Mouse (Mus musculus) hindbrain, embryonic 15.5 days (tissue): ENCODE measurements around the gene Lpin2. TPM values are rescaled to one million over a fixed set of nuclear protein-coding genes. Genes with fewer than 3 reads are reported as not detected.

ENCODE experiments used
- ATAC-seq: fragments of 200-750 bp; cut with Nextera tagmentation; 2 replicates; pipeline ENCODE4 v1.8.0; 2017; ENCODE audit warnings: low read depth, moderate number of reproducible peaks, moderate TSS enrichment; ENCODE audit not compliant: low FRiP score
- H3K27ac ChIP-seq: fragments of 300-500 bp; sonication (generic); replicated peaks from 2 replicates; pipeline ENCODE4 v1.5.1; 2015; ENCODE audit warnings: mild to moderate bottlenecking, inconsistent platforms
- H3K27me3 ChIP-seq: fragments of 300-500 bp; sonication (generic); 2 replicates; pipeline ENCODE4 v1.6.1; 2015; ENCODE audit warnings: control low read depth, inconsistent platforms
- H3K36me3 ChIP-seq: fragments of 300-500 bp; sonication (generic); 2 replicates; pipeline ENCODE4 v1.6.1; 2015; ENCODE audit warnings: control low read depth, inconsistent platforms
- H3K4me1 ChIP-seq: fragments of 300-500 bp; sonication (generic); replicated peaks from 2 replicates; pipeline ENCODE4 v1.6.1; 2015; ENCODE audit warnings: control low read depth, inconsistent platforms
- H3K4me2 ChIP-seq: fragments of 300-500 bp; sonication (generic); 2 replicates; pipeline ENCODE4 v1.6.1; 2015; ENCODE audit warnings: moderate library complexity, mild to moderate bottlenecking, inconsistent platforms
- H3K4me3 ChIP-seq: fragments of 300-500 bp; sonication (generic); 2 replicates; pipeline ENCODE4 v1.5.1; 2015; ENCODE audit warnings: mild to moderate bottlenecking, inconsistent platforms
- H3K9ac ChIP-seq: fragments of 300-500 bp; sonication (generic); 2 replicates; pipeline ENCODE4 v1.6.1; 2015; ENCODE audit warnings: inconsistent platforms
- H3K9me3 ChIP-seq: fragments of 300-500 bp; sonication (generic); 2 replicates; pipeline ENCODE4 v1.6.1; 2016; ENCODE audit warnings: control low read depth, inconsistent platforms
- WGBS: fragments of 180-500 bp; shearing (Covaris S2); methylation state at CpG from one replicate; pipeline ENCODE4 v1.1.7; 2015; 5-methylcytosine and 5-hydroxymethylcytosine counted together
- polyA plus RNA-seq: library from polyadenylated mRNA; unstranded; fragments of >200 nt; fragmentation: Nextera tagmentation; extraction: Ambion mirVana; gene quantifications from 2 replicates; pipeline ENCODE4 v1.2.1, GENCODE M21; 2015

The Lpin2 gene
- polyA plus RNA-seq, 1 experiment from 2014 or later: 42.6 TPM

GRCm38 (mm10) chr17:71153356-71153755 lies 29.0 kb upstream of the Lpin2 start:
- Histone ChIP-seq H3K4me3 (no peak overlapping the region), H3K9ac (no peak overlapping the region), H3K27me3 (no peaks in the 10 kb centered on the region), H3K4me2 (no peak overlapping the region), H3K9me3 (no peaks in the 10 kb centered on the region), H3K4me1 (peaks cover 4% of the 10 kb centered on the region; the same call in 1 of the 2 replicates), H3K36me3 (no peaks in the 10 kb centered on the region), H3K27ac (no peak overlapping the region)
- 67% methylated on average over 4 of the region's 4 CpGs for WGBS
- no peak for ATAC-seq

GRCm38 (mm10) chr17:71155271-71155670 lies 27.1 kb upstream of the Lpin2 start:
- no peak overlapping the region for H3K9ac ChIP-seq
- H3K4me1 ChIP-seq: peaks cover 4% of the 10 kb centered on the region; the same call in 1 of the 2 replicates
- no peak overlapping the region for H3K4me2 ChIP-seq
- no peaks in the 10 kb centered on the region for H3K27me3 ChIP-seq
- WGBS: 72% methylated on average over 1 of the region's 1 CpGs
- no peak for ATAC-seq
- no peaks in the 10 kb centered on the region for H3K36me3 ChIP-seq
- no peak overlapping the region for H3K4me3 ChIP-seq
- no peak overlapping the region for H3K27ac ChIP-seq
- H3K9me3 ChIP-seq: no peaks in the 10 kb centered on the region

- H3K27ac ChIP-seq: no peak overlapping the region
- 16% methylated on average over 4 of the region's 4 CpGs for WGBS
Measured at GRCm38 (mm10) chr17:71159152-71159567, 23.2 kb upstream of the Lpin2 start.

GRCm38 (mm10) chr17:71159720-71160119 lies 22.6 kb upstream of the Lpin2 start:
- 73% methylated on average over 8 of the region's 8 CpGs for WGBS
- no peaks in the 10 kb centered on the region for H3K27me3 ChIP-seq
- H3K36me3 ChIP-seq: no peaks in the 10 kb centered on the region
- peaks cover 4% of the 10 kb centered on the region; the same call in 1 of the 2 replicates for H3K4me1 ChIP-seq
- H3K9me3 ChIP-seq: no peaks in the 10 kb centered on the region
- H3K9ac ChIP-seq: no peak overlapping the region
- no peak overlapping the region for H3K4me3 ChIP-seq
- H3K4me2 ChIP-seq: no peak overlapping the region
- ATAC-seq: no peak
- no peak overlapping the region for H3K27ac ChIP-seq

More at GRCm38 (mm10) chr17:71159152-71159567, 23.2 kb upstream of the Lpin2 start:
- H3K9me3 ChIP-seq: no peaks in the 10 kb centered on the region
- H3K9ac ChIP-seq: no peak overlapping the region
- no peak for ATAC-seq
- no peak overlapping the region for H3K4me2 ChIP-seq
- no peaks in the 10 kb centered on the region for H3K36me3 ChIP-seq
- H3K4me3 ChIP-seq: no peak overlapping the region
- H3K4me1 ChIP-seq: peaks cover 4% of the 10 kb centered on the region; the same call in 1 of the 2 replicates
- H3K27me3 ChIP-seq: no peaks in the 10 kb centered on the region

- H3K27ac ChIP-seq: no peak overlapping the region
- H3K9me3 ChIP-seq: no peaks in the 10 kb centered on the region
- no peaks in the 10 kb centered on the region for H3K4me1 ChIP-seq
- ATAC-seq: no peak
- no peaks in the 10 kb centered on the region for H3K36me3 ChIP-seq
- H3K9ac ChIP-seq: no peak overlapping the region
- H3K27me3 ChIP-seq: no peaks in the 10 kb centered on the region
- no peak overlapping the region for H3K4me2 ChIP-seq
- WGBS: 92% methylated on average over 8 of the region's 8 CpGs
- no peak overlapping the region for H3K4me3 ChIP-seq
Measured at GRCm38 (mm10) chr17:71160244-71160995, 21.9 kb upstream of the Lpin2 start.

- Histone ChIP-seq H3K36me3 (no peaks in the 10 kb centered on the region), H3K4me1 (no peaks in the 10 kb centered on the region), H3K4me2 (no peak overlapping the region), H3K9me3 (no peaks in the 10 kb centered on the region), H3K9ac (no peak overlapping the region), H3K4me3 (no peak overlapping the region), H3K27ac (no peak overlapping the region), H3K27me3 (no peaks in the 10 kb centered on the region)
- WGBS: 83% methylated on average over 6 of the region's 6 CpGs
- no peak for ATAC-seq
Measured at GRCm38 (mm10) chr17:71164991-71165390, 17.4 kb upstream of the Lpin2 start.

DNA sequence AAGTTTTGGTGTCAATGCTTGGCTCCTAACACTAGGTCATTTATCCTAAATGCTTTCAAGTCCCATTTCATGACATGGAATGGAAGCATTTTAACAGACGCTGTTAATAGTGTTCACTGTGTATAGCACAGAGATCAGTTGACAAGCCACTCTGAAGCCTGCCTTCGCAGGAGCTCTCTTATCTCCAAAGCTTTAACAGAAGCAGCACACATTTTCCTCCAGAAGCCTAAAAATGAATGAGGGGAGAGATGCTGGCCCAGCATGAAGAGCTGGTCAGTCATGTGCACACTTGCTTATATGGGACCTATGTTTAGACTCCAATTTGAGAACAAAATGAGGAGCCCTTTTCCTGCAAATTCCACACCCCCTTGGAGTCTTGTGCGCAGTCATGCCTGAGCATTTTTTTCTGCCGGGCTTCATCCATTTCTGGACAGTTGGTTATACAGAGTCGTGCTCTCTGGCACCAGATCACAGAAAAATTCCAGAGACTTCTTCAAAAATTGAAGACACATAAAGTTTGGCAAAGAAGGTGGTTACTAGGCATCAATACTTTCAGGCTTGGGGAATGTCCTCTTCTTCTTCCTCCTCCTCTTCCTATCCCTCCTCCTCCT lies 14.1 kb upstream of the Lpin2 start:
- Histone ChIP-seq H3K27ac (no peak overlapping the region), H3K9me3 (no peaks in the 10 kb centered on the region), H3K4me2 (no peak overlapping the region), H3K27me3 (no peaks in the 10 kb centered on the region), H3K9ac (no peak overlapping the region), H3K36me3 (no peaks in the 10 kb centered on the region), H3K4me3 (no peak overlapping the region), H3K4me1 (no peaks in the 10 kb centered on the region)
- 82% methylated on average over 5 of the region's 5 CpGs for WGBS
- no peak for ATAC-seq

DNA sequence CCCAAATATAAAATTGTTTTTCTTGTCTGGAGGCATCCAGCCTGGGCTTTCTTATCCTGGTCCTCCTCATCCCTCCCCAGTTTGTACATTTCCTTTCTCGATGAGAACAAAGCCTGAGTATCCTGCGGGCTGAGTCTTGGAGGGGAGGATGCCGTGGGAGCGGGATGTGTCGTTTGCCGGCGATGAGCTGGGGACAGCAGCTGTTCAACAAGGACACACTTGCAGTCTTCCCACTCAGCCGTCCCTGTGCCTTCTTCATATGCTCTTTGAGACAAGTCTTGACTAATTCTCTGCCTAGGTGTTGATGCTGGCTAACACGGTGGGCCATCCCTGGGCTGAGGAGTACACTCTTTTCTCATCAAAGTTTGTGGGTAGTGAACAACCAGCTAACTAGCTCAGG lies 13.5 kb upstream of the Lpin2 start:
- 60% methylated on average over 9 of the region's 9 CpGs for WGBS
- ATAC-seq: no peak

GRCm38 (mm10) chr17:71169639-71170038 lies 12.7 kb upstream of the Lpin2 start:
- Histone ChIP-seq H3K4me2 (no peak overlapping the region), H3K27me3 (no peaks in the 10 kb centered on the region), H3K4me3 (no peak overlapping the region), H3K36me3 (no peaks in the 10 kb centered on the region), H3K9ac (no peak overlapping the region), H3K4me1 (no peaks in the 10 kb centered on the region), H3K27ac (no peak overlapping the region), H3K9me3 (no peaks in the 10 kb centered on the region)
- 88% methylated on average over 1 of the region's 1 CpGs for WGBS
- no peak for ATAC-seq

More for the DNA sequence above, 13.5 kb upstream of the Lpin2 start:
- Histone ChIP-seq H3K9ac (no peak overlapping the region), H3K4me1 (no peaks in the 10 kb centered on the region), H3K27ac (no peak overlapping the region), H3K36me3 (no peaks in the 10 kb centered on the region), H3K27me3 (no peaks in the 10 kb centered on the region), H3K4me3 (no peak overlapping the region), H3K4me2 (no peak overlapping the region), H3K9me3 (no peaks in the 10 kb centered on the region)

DNA sequence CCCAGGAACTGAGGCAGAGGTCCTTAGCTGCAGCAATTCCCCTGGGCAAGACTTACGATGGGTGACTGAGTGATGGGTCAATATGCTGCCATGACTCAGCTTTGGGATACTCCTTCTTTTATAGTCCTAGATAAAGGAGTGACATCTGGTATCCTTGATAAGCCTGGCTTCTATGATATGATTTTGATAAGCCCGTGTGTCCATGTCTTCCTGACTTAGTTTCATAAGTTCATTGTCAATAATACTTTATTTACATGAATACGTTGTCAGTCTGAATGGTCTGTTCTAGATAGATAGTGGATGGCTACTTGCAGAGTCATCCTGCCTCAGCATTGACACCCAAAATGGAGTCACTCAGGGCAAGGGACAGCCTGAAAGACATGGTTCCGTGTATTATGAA lies 11.2 kb upstream of the Lpin2 start:
- Histone ChIP-seq H3K4me1 (no peaks in the 10 kb centered on the region), H3K36me3 (no peaks in the 10 kb centered on the region), H3K9me3 (no peaks in the 10 kb centered on the region), H3K27me3 (no peaks in the 10 kb centered on the region), H3K9ac (no peak overlapping the region), H3K4me3 (no peak overlapping the region), H3K27ac (no peak overlapping the region), H3K4me2 (no peak overlapping the region)
- no peak for ATAC-seq
- WGBS: 93% methylated on average over 4 of the region's 4 CpGs

DNA sequence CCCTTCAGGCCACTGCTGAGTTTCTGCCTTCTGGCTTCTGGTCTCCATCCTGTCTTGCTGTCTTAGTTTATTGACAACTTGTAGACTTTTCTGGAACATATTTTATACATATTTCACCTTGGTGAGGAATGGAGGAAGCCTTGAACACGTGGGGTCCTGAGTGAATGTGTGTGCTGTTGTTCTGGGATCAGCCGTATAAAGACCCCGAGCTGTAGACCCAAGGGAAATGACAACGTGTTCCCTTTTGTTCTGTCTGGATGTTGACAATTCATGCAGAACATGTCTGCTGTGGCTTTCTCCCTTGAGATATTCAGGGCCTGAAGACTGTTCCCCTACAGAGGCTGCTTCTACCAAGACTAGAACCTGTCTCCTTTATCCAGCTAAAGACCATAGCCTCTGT lies 5.0 kb upstream of the Lpin2 start:
- Histone ChIP-seq H3K9me3 (no peaks in the 10 kb centered on the region), H3K9ac (no peak overlapping the region), H3K36me3 (no peaks in the 10 kb centered on the region), H3K4me1 (peaks cover 4% of the 10 kb centered on the region), H3K4me2 (no peak overlapping the region), H3K27me3 (no peaks in the 10 kb centered on the region), H3K27ac (no peak overlapping the region), H3K4me3 (no peak overlapping the region)
- ATAC-seq: no peak
- WGBS: 38% methylated on average over 4 of the region's 4 CpGs

DNA sequence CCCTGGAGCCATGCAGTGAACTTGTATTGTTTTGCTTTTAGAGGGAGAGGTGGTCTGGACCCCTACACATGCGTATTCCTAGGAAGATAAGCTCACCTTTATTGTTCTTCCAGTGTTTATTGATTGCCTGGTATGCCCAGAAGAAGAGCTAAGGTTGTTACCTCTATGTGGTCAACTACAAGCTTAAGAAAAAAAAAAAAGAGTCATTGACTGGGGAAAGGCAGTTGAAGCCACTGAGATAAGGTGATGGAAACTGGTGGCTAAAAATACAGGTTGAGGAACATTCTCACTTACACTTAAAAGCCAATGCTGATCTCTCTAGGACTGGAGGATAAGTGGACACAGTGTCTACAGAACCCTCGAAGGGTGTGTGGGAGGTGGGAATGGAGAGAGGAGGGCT lies 4.4 kb upstream of the Lpin2 start:
- Histone ChIP-seq H3K27me3 (no peaks in the 10 kb centered on the region), H3K4me3 (no peak overlapping the region), H3K9ac (no peak overlapping the region), H3K9me3 (no peaks in the 10 kb centered on the region), H3K4me1 (peaks cover 10% of the 10 kb centered on the region), H3K4me2 (no peak overlapping the region), H3K36me3 (no peaks in the 10 kb centered on the region), H3K27ac (no peak overlapping the region)
- no peak for ATAC-seq
- 84% methylated on average over 2 of the region's 2 CpGs for WGBS
